Mouse (Mus musculus): ENCODE data around the gene Arhgef3.
"Not testable (repeated sequence)": the region's sequence is repeated elsewhere in the genome, so short reads cannot be mapped to it uniquely, and the experiment has no call there.

Gene Arhgef3

DNA sequence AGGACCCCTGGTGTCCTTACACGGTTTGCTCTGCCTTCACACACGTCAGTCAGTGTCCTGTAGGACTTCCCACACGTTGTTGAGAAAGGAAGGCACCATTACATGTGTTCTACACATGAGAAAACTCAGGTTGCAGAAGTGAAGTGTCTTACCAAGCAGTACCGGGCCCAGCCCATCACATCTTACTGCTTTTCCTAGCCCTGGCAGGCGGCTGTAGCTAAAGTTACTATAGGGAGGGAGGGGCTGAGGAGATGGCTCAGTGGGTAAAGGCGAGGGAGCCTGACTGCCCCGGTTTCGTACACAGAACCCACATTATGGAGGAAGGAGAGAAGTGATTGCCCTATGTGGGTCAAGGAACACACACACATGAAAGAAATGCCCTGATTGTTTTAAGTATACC, 116.8 kb downstream of the Arhgef3 start:
- no peak for DNase-seq (ENCODE audit: low read depth, low spot score)

DNA sequence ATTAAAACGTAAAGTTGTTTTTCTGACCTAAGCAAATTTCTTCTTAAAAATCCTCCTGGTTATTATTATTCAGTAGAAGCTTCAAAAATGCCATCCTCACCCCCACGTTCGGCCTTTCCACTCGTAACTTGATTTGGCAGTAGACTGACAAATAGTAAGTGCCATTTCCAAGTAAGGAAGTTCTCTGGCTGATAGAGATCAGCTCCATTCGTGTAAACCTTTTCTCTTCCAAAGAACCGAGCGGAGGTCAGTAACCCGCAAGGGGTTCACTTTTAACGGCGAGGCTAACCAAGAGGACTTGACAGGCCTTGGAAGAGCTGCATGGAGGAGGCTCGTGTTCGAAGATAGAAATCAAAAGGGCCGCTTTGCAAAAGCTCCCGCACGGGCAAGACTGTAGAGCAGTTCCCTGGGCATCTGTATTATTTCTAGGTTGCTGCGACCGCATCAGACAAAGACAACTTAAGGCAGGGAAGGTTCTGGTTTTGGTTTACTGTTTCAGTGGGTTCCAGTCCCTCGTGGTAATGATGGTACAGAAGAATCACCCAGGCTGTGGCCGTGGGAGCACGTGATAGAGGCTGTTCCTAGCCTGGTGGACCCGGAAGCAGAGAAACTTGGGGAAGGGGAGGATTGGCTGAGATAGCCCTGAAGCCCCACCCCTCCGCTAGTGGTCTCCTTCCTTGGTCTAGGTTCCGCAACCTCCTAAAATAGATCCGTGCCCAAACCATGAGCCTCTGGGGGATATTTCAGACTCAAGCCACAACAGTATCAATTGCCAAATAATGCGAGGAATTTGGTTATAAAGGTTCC, 117.5 kb downstream of the Arhgef3 start:
- no peak for DNase-seq (ENCODE audit: low read depth, low spot score)

DNA sequence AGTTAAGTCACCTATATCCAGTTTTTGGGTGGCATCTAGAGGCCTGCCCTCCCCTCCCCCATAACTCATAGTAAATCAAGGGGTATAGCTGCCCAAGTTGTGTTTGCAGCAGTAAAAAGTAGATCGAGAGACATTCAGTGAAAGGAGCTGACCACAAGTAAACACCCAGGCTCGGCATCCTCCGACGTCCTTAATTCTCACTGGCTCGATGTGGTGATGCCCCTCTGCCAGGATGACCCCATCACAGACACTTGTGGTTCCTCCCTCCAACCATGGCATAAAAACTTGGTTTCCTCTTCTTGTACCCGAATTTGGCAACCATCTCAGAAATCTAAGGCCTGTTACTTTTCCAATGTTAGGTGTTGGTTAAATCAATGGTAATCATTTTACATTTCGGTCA, 118.4 kb downstream of the Arhgef3 start:
- DNase-seq (ENCODE audit: low read depth, low spot score) = no peak

- no peak for DNase-seq (ENCODE audit: low read depth, low spot score)
Observed at GRCm38 (mm10) chr14:27233656-27234055, 119.0 kb downstream of the Arhgef3 start.

DNA sequence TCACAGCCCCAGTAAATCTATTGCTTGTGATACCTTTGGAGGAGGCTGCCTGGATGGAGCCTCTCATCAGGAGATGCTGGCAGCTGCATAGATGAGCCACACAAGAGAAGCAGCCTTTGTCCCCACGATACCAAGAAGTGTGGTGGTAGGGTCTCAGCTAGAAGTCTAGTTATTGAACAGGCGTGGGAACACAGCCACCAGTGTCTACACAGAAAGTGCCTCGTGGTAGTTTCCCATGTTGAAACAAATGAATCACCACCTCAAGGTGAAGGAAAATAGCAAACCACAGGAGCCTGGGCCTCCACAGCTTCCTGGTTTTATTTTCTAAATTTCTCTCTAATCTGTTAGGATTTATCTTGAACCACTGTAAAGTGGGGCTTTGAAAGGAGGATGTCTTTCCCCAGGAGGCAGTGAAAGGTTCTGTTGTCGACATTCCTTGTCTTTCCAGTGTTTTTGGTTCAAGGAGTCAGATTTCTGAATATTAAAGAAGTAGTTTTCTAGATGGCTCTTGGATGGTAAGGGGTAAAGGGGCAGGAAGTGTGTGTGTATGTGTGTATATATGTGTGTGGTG, 119.7 kb downstream of the Arhgef3 start:
- DNase-seq (ENCODE audit: low read depth, low spot score) = no peak

- no peak for DNase-seq (ENCODE audit: low read depth, low spot score)
Observed at GRCm38 (mm10) chr14:27235897-27236553, 121.3 kb downstream of the Arhgef3 start.

DNA sequence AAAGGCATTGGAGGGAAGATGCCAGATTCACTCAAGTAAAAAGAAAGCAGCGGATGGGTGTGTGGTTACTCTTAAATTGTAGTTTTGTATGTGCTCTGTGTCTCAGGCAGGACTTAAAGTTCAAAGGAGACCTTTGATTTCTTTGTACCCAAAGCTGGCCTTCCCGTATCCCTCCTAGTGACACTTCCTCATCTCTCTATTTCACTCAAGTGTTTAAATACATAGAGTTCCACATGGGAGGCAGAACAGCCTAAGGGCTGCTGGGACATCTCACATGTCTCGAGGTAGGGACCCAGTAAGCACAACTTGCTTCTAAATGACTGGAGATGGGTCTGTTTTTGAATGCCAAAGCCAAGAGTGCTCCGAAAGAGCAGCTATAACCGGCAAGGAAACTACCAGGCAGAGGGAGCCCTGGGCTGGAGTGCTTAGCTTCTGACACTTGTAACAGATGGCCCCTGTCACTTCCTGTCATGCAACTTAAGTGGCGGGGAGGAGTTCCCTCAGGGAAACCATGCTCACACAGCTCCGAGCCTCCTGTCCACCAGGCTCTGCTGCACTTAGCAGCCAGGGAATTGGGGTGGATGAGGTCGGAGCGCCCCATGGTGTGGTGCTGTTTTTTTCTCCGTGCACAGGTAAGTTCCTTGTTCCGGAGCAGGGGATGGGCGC, 123.0 kb downstream of the Arhgef3 start:
- DNase-seq (ENCODE audit: low read depth, low spot score) = peak; percentile 49

DNA sequence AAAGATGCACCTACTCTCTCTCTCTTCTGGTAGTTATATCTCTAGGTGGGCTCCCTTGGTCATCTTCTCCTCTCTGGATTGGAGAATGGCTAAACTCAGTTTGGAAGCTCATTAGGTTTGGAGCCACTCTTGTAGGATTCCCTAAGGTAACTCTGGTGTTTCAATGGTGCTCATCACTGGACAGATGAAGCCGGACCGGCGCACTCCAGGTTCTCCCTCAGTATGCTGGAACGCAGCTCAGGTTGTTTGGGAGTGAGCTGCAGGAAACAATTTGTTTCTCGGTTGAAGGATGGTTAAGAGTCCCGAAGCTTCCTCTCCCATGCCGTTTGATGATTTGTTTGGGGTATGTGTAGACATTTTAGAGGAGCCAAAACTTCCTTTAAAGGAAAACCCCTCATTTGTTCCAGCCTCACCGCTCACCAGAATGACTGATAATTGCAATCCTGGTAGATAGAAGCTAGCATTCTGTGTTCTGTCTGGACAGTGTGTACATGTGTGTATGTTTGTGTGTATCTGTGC, 124.0 kb downstream of the Arhgef3 start:
- DNase-seq (ENCODE audit: low read depth, low spot score) = no peak

DNA sequence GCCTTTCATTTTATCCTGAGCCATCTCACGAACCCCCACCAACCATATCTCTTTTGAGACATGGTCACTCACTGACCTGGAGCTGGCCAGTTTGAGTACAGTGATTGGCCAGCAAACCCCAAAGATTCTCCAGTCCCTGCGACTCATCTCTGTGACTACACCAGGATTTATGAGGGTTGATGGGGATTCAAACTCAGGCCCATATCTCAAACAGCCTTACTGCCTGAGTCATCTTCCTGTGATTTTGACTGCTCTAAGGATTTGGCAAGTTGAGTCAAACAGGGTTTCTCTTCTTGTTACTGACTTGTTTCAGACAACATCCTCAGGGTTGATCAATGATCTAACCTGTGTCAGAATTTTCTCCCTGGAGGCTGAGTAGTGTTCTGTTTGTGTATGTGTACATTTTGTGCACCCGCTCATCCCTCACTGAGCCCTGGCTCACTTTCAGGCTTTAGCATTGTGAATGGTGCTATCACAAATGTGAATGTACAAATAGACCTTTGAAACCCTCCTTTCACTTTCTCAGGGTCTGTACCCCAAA, 124.9 kb downstream of the Arhgef3 start:
- no peak for DNase-seq (ENCODE audit: low read depth, low spot score)

- DNase-seq (ENCODE audit: low read depth, low spot score) = no peak
Observed at GRCm38 (mm10) chr14:27242253-27242652, 127.6 kb downstream of the Arhgef3 start.

GRCm38 (mm10) chr14:27242769-27243168, 128.1 kb downstream of the Arhgef3 start:
- no peak for DNase-seq (ENCODE audit: low read depth, low spot score)

DNA sequence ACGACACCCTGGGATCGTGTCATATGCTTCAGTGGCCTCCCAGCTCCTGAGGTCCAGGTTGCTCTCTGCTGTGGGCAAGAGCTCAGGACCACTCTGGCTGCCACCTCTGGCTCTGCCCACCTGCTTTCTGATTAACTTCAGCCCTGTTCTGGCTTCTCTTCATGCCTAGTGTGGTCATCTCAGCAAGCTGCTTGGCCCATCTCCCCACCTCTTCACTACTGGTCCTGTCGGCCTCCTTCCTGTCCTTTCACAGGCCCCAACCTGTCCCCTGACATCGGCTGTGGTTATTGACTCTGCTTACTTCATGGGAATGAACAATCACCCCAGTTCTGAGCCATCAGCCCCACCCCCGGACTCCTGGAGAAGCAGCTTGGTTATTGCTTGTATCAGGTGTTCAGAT, 128.9 kb downstream of the Arhgef3 start:
- DNase-seq (ENCODE audit: low read depth, low spot score) = no peak

- DNase-seq (ENCODE audit: low read depth, low spot score) = no peak
Observed at GRCm38 (mm10) chr14:27244898-27245297, 130.2 kb downstream of the Arhgef3 start.

GRCm38 (mm10) chr14:27246424-27246823, 131.7 kb downstream of the Arhgef3 start:
- no peak for DNase-seq (ENCODE audit: low read depth, low spot score)

DNA sequence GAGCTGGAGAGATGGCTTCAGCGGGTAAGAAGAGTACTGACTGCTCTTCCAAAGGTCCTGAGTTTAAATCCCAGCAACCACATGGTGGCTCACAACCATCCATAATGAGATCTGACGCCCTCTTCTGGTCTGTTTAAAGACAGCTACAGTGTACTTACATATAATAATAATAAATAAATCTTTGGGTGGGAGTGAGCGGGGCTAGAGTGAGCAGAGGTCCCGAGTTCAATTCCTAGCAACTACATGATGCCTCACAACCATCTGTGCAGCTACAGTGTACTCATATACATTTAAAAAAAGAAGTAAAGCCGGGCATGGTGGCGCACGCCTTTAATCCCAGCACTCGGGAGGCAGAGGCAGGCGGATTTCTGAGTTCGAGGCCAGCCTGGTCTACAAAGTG, 132.2 kb downstream of the Arhgef3 start:
- DNase-seq (ENCODE audit: low read depth, low spot score) = not testable (repeated sequence)

- DNase-seq (ENCODE audit: low read depth, low spot score) = no peak
Observed at GRCm38 (mm10) chr14:27249121-27249520, 134.4 kb downstream of the Arhgef3 start.

DNA sequence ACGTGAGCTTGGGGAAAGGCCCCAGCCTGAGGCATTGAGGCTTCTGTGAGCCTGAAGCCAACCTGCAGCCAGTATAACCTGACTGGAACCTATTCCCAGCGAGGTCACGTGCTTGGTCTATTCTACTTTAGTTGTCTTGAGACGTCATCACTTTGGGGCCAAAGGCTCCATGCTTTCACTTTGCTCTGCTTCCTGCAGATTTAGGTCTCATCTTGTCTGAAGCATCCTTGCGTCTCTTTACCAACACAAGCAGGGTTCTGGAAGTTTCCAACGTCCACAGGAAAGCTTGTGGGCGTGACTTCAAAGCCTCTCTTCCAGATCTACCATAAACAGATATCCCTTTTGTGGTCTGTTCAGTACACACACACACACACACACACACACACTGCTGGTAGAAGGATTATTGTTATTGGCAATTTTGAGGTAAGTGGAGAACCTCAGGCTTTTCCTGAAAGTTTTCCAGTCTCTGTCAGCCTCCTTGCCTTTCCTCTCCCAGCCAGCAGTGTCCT, 135.6 kb downstream of the Arhgef3 start:
- no peak for DNase-seq (ENCODE audit: low read depth, low spot score)

- DNase-seq (ENCODE audit: low read depth, low spot score) = no peak
Observed at GRCm38 (mm10) chr14:27253391-27253790, 138.7 kb downstream of the Arhgef3 start.

DNA sequence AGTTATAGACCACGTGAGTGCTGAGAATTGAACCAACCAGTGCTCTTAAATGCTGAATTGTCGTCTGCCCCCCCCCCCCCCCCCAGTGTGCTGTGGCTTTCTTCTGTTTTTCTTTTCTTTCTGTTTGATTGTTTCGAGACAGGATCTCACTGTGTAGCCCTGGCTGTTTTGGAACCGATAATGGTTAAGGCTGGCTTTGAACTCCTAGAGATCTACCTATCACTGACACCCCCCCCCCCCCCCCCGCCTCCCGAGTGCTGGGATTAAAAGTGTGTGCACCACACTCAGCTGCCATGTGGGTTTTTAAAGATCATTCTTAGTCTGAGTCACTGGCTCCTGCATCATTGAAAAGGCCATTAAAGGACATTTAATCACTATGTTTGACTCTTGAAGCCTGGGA, 147.7 kb downstream of the Arhgef3 start:
- DNase-seq (ENCODE audit: low read depth, low spot score) = no peak

GRCm38 (mm10) chr14:27266601-27267000, 151.9 kb downstream of the Arhgef3 start:
- no peak for DNase-seq (ENCODE audit: low read depth, low spot score)

- DNase-seq (ENCODE audit: low read depth, low spot score) = no peak
Observed at GRCm38 (mm10) chr14:27268137-27268536, 153.4 kb downstream of the Arhgef3 start.
